Mouse (Mus musculus) testis, adult 2 months (tissue): Measurements from ENCODE around the gene 4833423E24Rik. TPM values are rescaled to one million over a fixed set of nuclear protein-coding genes. Genes with fewer than 3 reads are reported as not detected.

Experiments used
- H3K27ac ChIP-seq: fragments of 200-500 bp; 2 replicates; pipeline ENCODE4 v1.5.1; 2012; ENCODE audit warnings: low read depth, low read length; ENCODE audit not compliant: control insufficient read depth, insufficient read depth
- H3K27me3 ChIP-seq: fragments of 200-500 bp; 2 replicates; pipeline ENCODE4 v1.6.1; 2012; ENCODE audit warnings: mild to moderate bottlenecking, low read length, moderate library complexity; ENCODE audit not compliant: control insufficient read depth, insufficient read depth
- H3K36me3 ChIP-seq: fragments of 200-500 bp; 2 replicates; pipeline ENCODE4 v1.6.1; 2012; ENCODE audit warnings: mild to moderate bottlenecking, low read length; ENCODE audit not compliant: control insufficient read depth, insufficient read depth
- H3K4me1 ChIP-seq: fragments of 200-500 bp; 2 replicates; pipeline ENCODE4 v1.6.1; 2012; ENCODE audit warnings: low read length; ENCODE audit not compliant: control insufficient read depth, insufficient read depth
- H3K4me3 ChIP-seq: fragments of 200-500 bp; 2 replicates; pipeline ENCODE4 v1.5.1; 2012; ENCODE audit warnings: low read depth, mild to moderate bottlenecking, low read length, moderate library complexity, mixed read lengths; ENCODE audit not compliant: control insufficient read depth
- CTCF ChIP-seq: fragments of 200-500 bp; IDR thresholded peaks from 2 replicates; pipeline ENCODE4 v1.5.1; 2012; ENCODE audit warnings: low read depth, mild to moderate bottlenecking, inconsistent platforms, low read length, moderate library complexity; ENCODE audit not compliant: control insufficient read depth, insufficient read depth, insufficient replicate concordance
- POLR2A ChIP-seq: fragments of 200-500 bp; IDR thresholded peaks from 2 replicates; pipeline ENCODE4 v1.6.1; 2012; ENCODE audit warnings: low read depth, mild to moderate bottlenecking, inconsistent platforms, low read length, moderate library complexity; ENCODE audit not compliant: control insufficient read depth
- polyA plus RNA-seq: library from polyadenylated mRNA; depleted of rRNA; stranded (reverse); fragments of >200 nt; gene quantifications from 2 replicates; pipeline ENCODE4 v1.2.3, GENCODE M21; 2012; rRNA removed

4833423E24Rik gene
- polyA plus RNA-seq, 1 experiment = not detected

GRCm38 (mm10) chr2:85510376-85510775 lies 8.4 kb downstream of the 4833423E24Rik start:
- no peak overlapping the region for H3K4me3 ChIP-seq
- no peaks in the 10 kb centered on the region for H3K36me3 ChIP-seq
- no peaks in the 10 kb centered on the region for H3K27me3 ChIP-seq
- H3K27ac ChIP-seq = no peak overlapping the region
- no peaks in the 10 kb centered on the region for H3K4me1 ChIP-seq
- TF ChIP-seq CTCF = no peak
- TF ChIP-seq POLR2A = no peak

- Histone ChIP-seq H3K4me1 (no peaks in the 10 kb centered on the region), H3K27ac (no peak overlapping the region), H3K27me3 (no peaks in the 10 kb centered on the region), H3K36me3 (no peaks in the 10 kb centered on the region), H3K4me3 (no peak overlapping the region)
- TF ChIP-seq CTCF (no peak), POLR2A (no peak)
Measured at GRCm38 (mm10) chr2:85490396-85490795, 28.4 kb downstream of the 4833423E24Rik start.

- Histone ChIP-seq H3K4me3 (no peak overlapping the region), H3K27ac (no peak overlapping the region), H3K4me1 (no peaks in the 10 kb centered on the region), H3K36me3 (no peaks in the 10 kb centered on the region), H3K27me3 (no peaks in the 10 kb centered on the region)
- TF ChIP-seq CTCF = no peak
- no peak for TF ChIP-seq POLR2A
Measured at GRCm38 (mm10) chr2:85466801-85467325, 52.0 kb downstream of the 4833423E24Rik start.

GRCm38 (mm10) chr2:85443539-85443938 lies 75.3 kb downstream of the 4833423E24Rik start, which contains the start of gene Olfr995:
TSS of gene Olfr995 (minus strand) at chr2:85443639.
- Histone ChIP-seq H3K4me3 (no peak within 1 kb of the TSS), H3K4me1 (no peaks in the 10 kb centered on the region), H3K36me3 (no peaks in the 10 kb centered on the region), H3K27me3 (no peaks in the 10 kb centered on the region), H3K27ac (no peak within 1 kb of the TSS)
- no peak for TF ChIP-seq POLR2A
- no peak for TF ChIP-seq CTCF

GRCm38 (mm10) chr2:85442546-85442945 lies 76.3 kb downstream of the 4833423E24Rik start:
- Histone ChIP-seq H3K27ac (no peak overlapping the region), H3K4me3 (no peak overlapping the region), H3K4me1 (no peaks in the 10 kb centered on the region), H3K27me3 (no peaks in the 10 kb centered on the region), H3K36me3 (no peaks in the 10 kb centered on the region)
- no peak for TF ChIP-seq POLR2A
- TF ChIP-seq CTCF = no peak

- TF ChIP-seq POLR2A (no peak), CTCF (no peak)
- Histone ChIP-seq H3K36me3 (no peaks in the 10 kb centered on the region), H3K4me1 (no peaks in the 10 kb centered on the region), H3K27me3 (no peaks in the 10 kb centered on the region), H3K27ac (no peak within 1 kb of the TSS), H3K4me3 (no peak within 1 kb of the TSS)
Measured at GRCm38 (mm10) chr2:85436351-85436750, 82.5 kb downstream of the 4833423E24Rik start, which contains the start of gene Olfr994. TSS of gene Olfr994 (minus strand) at chr2:85436451.

Other genes with a start within 250 kb of the 4833423E24Rik start
- gene Olfr987, start 179.7 kb downstream of the 4833423E24Rik start, polyA plus RNA-seq = not detected in 2 replicates
- not detected in 2 replicates for gene Olfr988, start 155.8 kb downstream of the 4833423E24Rik start, polyA plus RNA-seq
- gene Olfr992, start 109.6 kb downstream of the 4833423E24Rik start, polyA plus RNA-seq = not detected in 2 replicates
- gene Olfr993, start 104.1 kb downstream of the 4833423E24Rik start, polyA plus RNA-seq = 0.11 TPM in 1 of 2 replicates, not detected in the other
- gene Olfr994, start 82.6 kb downstream of the 4833423E24Rik start, polyA plus RNA-seq = not detected in 2 replicates
- gene Olfr995, start 75.4 kb downstream of the 4833423E24Rik start, polyA plus RNA-seq = not detected in 2 replicates
- not detected in 2 replicates for gene Olfr996, start 60.2 kb upstream of the 4833423E24Rik start, polyA plus RNA-seq
- gene Olfr998, start 69.9 kb upstream of the 4833423E24Rik start, polyA plus RNA-seq = not detected in 2 replicates
- gene Olfr1000, start 92.9 kb upstream of the 4833423E24Rik start, polyA plus RNA-seq = not detected in 2 replicates
- gene Olfr1002, start 131.7 kb upstream of the 4833423E24Rik start, polyA plus RNA-seq = not detected in 2 replicates
- not detected in 2 replicates for gene Olfr154, start 145.4 kb upstream of the 4833423E24Rik start, polyA plus RNA-seq
- gene Olfr1006, start 159.7 kb upstream of the 4833423E24Rik start, polyA plus RNA-seq = not detected in 2 replicates
- not detected in 2 replicates for gene Olfr1008, start 170.4 kb upstream of the 4833423E24Rik start, polyA plus RNA-seq
- not detected in 2 replicates for gene Olfr1009, start 196.4 kb upstream of the 4833423E24Rik start, polyA plus RNA-seq
- not detected in 2 replicates for gene Olfr1012, start 243.7 kb upstream of the 4833423E24Rik start, polyA plus RNA-seq
- not detected in 2 replicates for gene Olfr1013, start 248.1 kb upstream of the 4833423E24Rik start, polyA plus RNA-seq